Mouse (Mus musculus) bone marrow, adult 2 months (tissue): ENCODE measurements around the gene Bmp7. TPM values are rescaled to one million over a fixed set of nuclear protein-coding genes. Genes with fewer than 3 reads are reported as not detected.

Source experiments
- H3K27ac ChIP-seq: fragments of 200-500 bp; 2 replicates; pipeline ENCODE4 v1.5.1; 2012; ENCODE audit warnings: low read depth, mild to moderate bottlenecking, control low read depth, inconsistent platforms, low read length; ENCODE audit not compliant: control insufficient read depth, poor library complexity, insufficient read depth
- H3K4me1 ChIP-seq: fragments of 200-500 bp; 2 replicates; pipeline ENCODE4 v1.6.1; 2011; ENCODE audit warnings: low read length; ENCODE audit not compliant: control insufficient read depth, insufficient read depth
- H3K4me3 ChIP-seq: fragments of 200-500 bp; replicated peaks from 2 replicates; pipeline ENCODE3; 2011; ENCODE audit warnings: mild to moderate bottlenecking, low read depth, low read length, control low read depth; ENCODE audit not compliant: control insufficient read depth
- CTCF ChIP-seq: fragments of 200-500 bp; IDR thresholded peaks from 2 replicates; pipeline ENCODE4 v1.5.1; 2011; ENCODE audit warnings: low read length, control low read depth; ENCODE audit not compliant: control insufficient read depth, insufficient read depth
- POLR2A ChIP-seq: fragments of 200-500 bp; IDR thresholded peaks from 2 replicates; pipeline ENCODE4 v1.6.1; 2011; ENCODE audit warnings: low read depth, mild to moderate bottlenecking, control low read depth, low read length, borderline replicate concordance; ENCODE audit not compliant: control insufficient read depth
- WGBS: fragments of 180-500 bp; shearing (Covaris S2); methylation state at CpG from one replicate; pipeline ENCODE4 v1.1.7; 2018; 5-methylcytosine and 5-hydroxymethylcytosine counted together
- polyA plus RNA-seq: library from polyadenylated mRNA; stranded (reverse); fragments of >200 nt; gene quantifications from 2 replicates; pipeline ENCODE4 v1.2.4, GENCODE M21; 2011; ENCODE audit warnings: low replicate concordance; ENCODE audit not compliant: missing spikeins, insufficient read depth, insufficient read length

The Bmp7 gene
- polyA plus RNA-seq, 1 experiment, result 0.55 TPM

DNA sequence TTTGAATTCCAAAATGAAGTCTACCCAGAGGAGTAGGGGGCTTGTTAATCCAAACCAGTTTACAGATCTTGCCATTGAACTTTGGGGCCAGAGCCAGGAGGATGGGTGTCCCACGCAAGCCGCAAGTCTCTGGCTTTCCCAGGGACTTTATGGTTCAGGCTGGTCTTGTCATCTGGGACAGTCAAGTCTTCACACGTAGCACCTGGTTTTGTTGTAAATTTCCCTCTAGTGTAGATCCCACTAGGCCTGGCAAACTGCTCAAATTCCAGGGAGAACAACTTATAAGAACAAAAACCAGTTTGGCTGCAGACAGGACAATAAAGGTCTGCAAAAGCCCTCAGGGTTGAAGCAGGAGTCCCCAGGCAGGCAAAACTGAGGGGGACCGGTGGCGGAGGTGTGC lies 3.3 kb downstream of the Bmp7 start:
- TF ChIP-seq POLR2A (no peak), CTCF (no peak)
- H3K27ac ChIP-seq, result no peak overlapping the region
- H3K4me3 ChIP-seq, result no peak overlapping the region
- WGBS, result 91% methylated on average over 5 of the region's 5 CpGs
- H3K4me1 ChIP-seq, result no peaks in the 10 kb centered on the region

DNA sequence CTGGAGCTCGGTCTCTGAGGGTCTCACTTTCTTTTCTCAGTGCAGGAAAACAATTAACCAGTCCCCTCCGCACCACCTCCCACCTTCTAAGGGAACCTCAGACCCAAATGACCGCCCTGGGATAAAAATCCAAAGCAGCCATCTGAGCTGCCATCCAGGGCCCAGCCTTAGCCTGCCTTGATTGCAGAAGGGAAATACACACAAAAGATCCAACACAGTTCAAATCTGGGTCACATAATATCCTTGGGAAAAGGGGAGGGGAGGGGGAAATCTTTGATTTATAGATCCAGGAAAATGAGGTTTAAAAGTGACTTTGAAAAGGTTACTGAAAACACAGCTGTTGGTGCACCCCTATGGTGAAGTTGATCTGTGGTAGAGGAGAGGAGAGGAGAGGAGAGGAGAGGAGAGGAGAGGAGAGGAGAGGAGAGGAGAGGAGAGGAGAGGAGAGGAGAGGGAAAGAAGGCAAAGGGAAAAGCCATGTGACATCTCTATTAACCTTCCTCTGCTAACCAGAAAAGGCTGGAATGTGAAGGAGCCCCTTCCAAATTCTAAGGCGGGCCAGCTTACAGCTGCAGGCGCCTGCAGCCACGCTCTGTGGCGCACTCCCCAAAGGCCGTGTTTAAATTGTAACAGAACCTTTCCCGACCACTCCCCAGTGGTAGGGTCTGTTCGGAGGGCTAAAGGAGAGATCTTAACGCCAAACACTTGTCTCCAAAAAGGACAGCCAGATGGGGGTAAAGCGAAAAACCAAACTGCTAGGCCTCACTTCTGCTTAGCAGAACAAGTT lies 4.2 kb downstream of the Bmp7 start:
- 81% methylated on average over 12 of the region's 12 CpGs for WGBS
- no peak overlapping the region for H3K4me3 ChIP-seq
- no peaks in the 10 kb centered on the region for H3K4me1 ChIP-seq
- H3K27ac ChIP-seq, result no peak overlapping the region
- no peak for TF ChIP-seq POLR2A
- no peak for TF ChIP-seq CTCF

DNA sequence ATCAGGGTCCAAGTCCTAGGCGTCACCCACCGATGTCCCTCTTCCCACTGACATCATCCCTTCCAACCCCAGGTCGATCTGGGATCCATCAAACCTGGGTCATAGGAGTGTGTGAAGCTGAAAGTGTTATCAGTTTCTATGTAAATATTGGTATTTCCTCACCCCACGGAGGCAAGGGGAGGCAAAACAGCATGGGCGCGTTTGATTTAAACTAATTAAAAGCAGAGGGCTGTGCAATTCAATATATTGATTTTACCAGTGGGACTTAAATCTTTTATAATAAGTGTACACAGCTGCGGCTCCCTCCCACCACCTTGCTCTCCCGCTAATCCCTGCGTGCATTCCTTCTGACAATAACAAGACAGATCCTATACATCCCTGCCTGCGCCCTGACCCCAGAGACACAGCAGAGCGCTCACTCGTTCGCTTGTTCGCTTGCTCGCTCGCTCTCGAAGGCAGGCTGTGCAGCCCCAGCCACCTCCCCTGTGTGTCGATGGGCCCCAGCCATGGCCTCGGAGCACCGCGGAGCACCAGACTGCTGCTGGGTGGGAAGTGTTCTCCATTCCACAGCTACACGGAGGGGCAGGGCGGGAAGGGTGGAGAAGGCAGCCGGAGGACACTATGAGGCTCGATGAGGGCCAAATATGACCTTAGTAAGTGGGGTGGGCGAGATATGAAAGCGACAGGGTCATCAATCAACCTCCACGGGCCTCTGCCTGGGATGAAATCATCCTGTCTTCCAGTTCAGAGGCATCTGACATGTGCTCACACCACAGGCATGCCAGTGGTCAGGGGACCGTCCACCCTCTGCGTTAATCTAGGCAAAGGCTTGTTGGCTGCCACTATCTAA lies 5.0 kb downstream of the Bmp7 start:
- H3K4me3 ChIP-seq, result no peak overlapping the region
- H3K4me1 ChIP-seq, result no peaks in the 10 kb centered on the region
- no peak overlapping the region for H3K27ac ChIP-seq
- 63% methylated on average over 30 of the region's 30 CpGs for WGBS
- TF ChIP-seq POLR2A (no peak), CTCF (no peak)

DNA sequence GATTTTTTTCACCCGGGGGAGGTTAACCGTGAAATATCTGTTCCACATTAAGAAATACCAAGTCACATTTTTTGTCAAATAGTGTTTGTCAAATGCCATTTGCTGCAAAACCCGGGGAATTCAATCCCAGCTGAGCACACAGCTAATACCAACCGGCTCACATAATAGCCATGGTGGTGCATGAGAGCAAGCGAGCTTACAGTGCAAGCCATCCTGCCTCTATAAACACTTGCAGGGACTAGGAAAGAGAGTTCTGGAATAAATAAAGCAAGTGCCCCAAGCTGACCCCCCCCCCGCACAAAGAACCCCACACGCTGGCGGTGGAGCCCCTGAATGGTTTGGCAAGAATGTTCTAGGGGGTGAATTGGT lies 5.7 kb downstream of the Bmp7 start:
- 25% methylated on average over 8 of the region's 8 CpGs for WGBS
- TF ChIP-seq POLR2A (no peak), CTCF (no peak)
- Histone ChIP-seq H3K4me1 (no peaks in the 10 kb centered on the region), H3K27ac (no peak overlapping the region), H3K4me3 (no peak overlapping the region)

DNA sequence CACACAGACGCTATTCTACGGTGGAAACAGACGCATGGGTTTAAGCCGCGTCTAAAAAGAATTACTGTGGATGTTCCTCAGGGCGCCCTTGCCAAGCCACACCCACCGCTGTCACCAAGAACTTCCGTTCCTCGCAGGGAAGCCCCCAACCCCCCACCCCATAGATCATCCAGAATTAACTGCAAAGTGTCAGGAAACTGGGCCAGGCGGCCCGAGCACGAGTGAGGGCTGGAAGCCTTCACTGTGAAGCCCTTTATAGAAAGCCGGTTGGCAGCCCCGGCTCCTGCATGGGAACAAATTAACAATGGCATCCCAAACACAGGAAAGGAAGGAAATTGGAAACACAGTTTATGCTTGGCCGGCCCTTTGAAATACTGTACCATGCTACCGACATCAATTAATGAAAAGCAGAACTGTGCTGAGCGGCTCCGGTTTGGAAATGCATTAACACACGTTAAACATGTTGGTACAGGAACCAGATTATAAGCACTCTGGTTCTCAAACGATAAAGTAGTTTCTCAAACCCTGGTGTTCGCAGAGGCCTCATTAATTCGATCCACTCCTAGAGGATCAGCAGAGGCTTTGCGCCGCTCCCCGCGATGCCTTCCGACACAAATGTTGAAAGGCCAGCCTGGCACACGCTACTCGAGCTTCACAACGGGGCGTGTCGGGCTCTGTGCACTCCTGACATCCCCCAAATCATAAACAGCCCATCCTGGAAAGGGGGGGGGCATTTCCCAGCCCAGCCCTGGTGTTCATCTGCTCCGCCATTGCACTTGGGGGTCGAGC lies 6.3 kb downstream of the Bmp7 start:
- H3K4me1 ChIP-seq, result no peaks in the 10 kb centered on the region
- TF ChIP-seq POLR2A, result no peak
- no peak for TF ChIP-seq CTCF
- no peak overlapping the region for H3K4me3 ChIP-seq
- 4% methylated on average over 34 of the region's 34 CpGs for WGBS
- no peak overlapping the region for H3K27ac ChIP-seq

DNA sequence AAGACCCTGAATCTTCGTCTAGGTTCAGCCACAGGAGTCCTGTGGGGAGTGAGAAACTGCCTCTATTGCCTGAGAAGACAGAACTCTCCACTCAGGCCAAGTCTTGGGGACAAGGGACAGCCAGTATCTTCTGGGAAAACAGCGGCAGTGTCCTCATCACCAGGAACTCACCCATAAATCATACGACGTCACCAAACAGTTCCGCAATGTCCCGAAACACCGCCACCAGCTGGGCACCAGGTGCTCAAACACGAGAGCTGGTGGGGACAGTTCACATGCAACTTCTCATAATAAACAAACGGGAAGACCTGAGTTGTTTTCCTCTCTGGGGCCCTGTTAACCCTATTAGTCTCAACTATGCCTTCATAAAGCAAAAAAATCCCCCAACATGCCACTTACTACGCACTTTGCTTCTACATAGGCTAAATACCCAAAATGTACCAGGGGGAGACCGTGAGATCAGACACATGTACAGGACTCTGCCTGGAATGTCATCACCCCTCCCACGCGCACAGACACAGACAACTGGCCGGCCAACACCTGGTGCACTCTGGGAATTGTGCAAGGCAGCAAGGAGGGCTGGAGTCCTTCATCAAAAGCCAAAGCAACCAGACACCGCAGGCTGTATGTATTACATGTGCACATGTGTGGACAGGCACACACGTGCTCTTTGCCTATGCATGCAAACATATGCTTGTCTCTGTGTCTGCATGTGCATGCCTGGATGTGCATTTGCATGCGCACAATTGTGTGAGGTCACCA lies 8.8 kb downstream of the Bmp7 start:
- H3K4me1 ChIP-seq, result no peaks in the 10 kb centered on the region
- no peak overlapping the region for H3K27ac ChIP-seq
- H3K4me3 ChIP-seq, result no peak overlapping the region
- 76% methylated on average over 17 of the region's 17 CpGs for WGBS
- no peak for TF ChIP-seq CTCF

DNA sequence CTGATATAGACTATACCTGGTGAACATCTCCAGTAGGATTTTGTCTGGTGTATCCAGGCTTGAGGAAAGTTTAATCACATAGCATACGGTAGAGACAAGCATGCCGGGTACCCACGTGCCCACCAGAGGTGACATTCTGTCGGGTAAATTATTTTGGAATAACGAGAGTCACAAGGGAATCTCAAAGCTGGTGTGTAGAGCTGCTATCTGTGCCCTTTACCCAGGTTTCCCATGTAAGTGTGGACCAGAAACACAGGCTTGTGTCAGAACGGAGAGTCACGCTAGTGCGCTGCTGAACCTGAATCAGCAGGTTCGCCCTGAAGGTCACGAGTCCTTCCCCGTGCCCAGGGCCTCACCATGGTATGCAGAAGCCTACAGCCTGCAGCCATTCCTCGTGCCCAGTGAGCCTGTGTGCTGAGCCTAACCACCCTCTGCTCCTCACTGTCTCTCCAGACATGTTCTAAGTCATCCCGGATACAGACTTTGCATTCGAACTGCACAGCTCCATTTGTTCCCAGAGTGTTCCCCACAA lies 10.2 kb downstream of the Bmp7 start:
- no peak for TF ChIP-seq POLR2A
- no peak for TF ChIP-seq CTCF
- H3K4me3 ChIP-seq, result no peak overlapping the region
- H3K27ac ChIP-seq, result no peak overlapping the region
- 82% methylated on average over 14 of the region's 14 CpGs for WGBS
- no peaks in the 10 kb centered on the region for H3K4me1 ChIP-seq

DNA sequence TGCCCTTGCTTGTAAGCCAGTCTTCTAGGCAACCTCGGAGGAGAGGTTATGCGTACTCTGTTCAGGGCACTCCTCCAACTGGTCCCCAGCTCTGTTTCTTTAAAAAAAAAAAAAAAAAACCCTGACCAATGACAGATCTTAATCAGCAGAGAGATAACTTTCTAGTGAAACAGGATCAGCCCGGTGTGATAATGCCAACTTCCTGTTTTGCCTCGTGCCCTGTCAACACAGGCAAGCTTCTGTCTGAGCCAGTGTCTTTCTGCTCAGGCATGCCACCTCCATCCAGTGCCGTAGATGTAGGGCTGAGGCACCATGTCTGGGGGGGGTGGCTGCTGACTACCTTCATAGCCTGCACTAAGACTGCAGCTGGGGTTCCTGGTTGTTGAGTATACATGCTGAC lies 12.5 kb downstream of the Bmp7 start:
- no peaks in the 10 kb centered on the region for H3K4me1 ChIP-seq
- H3K4me3 ChIP-seq, result no peak overlapping the region
- H3K27ac ChIP-seq, result no peak overlapping the region
- 9% methylated on average over 5 of the region's 5 CpGs for WGBS
- no peak for TF ChIP-seq POLR2A
- TF ChIP-seq CTCF, result no peak
